8 mouse cellular contexts compared by ENCODE assay signal in the genomic region with DNA sequence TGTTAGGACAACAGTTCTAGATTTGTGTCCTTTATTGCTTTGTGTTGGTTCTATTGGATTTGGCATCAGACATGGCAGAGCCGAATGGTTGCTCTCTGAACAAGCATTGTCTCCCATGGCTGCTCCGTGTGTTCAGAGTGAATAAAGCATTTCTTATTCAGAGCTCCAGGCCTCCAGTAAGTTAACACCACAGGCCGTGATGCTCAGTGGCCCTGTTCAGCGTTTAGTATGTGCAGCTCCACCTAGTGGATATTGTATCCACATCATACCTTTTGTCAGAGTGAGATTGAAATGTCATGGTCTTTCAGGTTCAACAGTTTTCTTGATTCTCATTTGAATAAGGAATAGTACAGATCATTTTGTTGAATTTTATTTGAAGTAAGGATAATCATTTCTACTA. TPM values are rescaled to one million over a fixed set of nuclear protein-coding genes. Genes with fewer than 3 reads are reported as not detected.
DNase-seq lines count a peak whose midpoint lies in the region; ATAC-seq and TF ChIP-seq lines count a peak whose summit lies in the region.

No protein-coding gene starts in this region.

- H3K9me3 ChIP-seq in kidney, postnatal 0 days (replicated peaks; ENCODE audit: low read length): no peaks in the 10 kb centered on the region

- H3K4me1 ChIP-seq in bone marrow, adult 2 months (ENCODE audit: control insufficient read depth, insufficient read depth, low read length): no peaks in the 10 kb centered on the region
- no peaks in the 10 kb centered on the region for H3K4me1 ChIP-seq in kidney, postnatal 0 days (replicated peaks; ENCODE audit: insufficient read depth, low read length)

- 0 out of 2 replicates have a peak, but pooled peaks cover 4% of the 10 kb centered on the region for H3K36me3 ChIP-seq in kidney, postnatal 0 days (ENCODE audit: insufficient read depth, low read length)

- H3K27me3 ChIP-seq in kidney, postnatal 0 days (ENCODE audit: insufficient read depth, low read length): no peaks in the 10 kb centered on the region

- peak; percentile 5 for DNase-seq in layer of hippocampus, adult 9-10 months (ENCODE audit: low spot score)
- DNase-seq in layer of hippocampus, adult 8-10 months (ENCODE audit: low spot score in 2 of 2): no peak
- peak; percentile 74 for DNase-seq in kidney, postnatal 0 days (ENCODE audit: low spot score)
- no peak for DNase-seq in ovary, postnatal 10 days (ENCODE audit: low spot score)
- no peak for DNase-seq in testis, postnatal 14 days (ENCODE audit: low spot score)

- no peak overlapping the region for H3K4me2 ChIP-seq in kidney, postnatal 0 days (ENCODE audit: low read length)

- TF ChIP-seq POLR2A in bone marrow, adult 2 months (IDR thresholded peaks at IDR 0.05; ENCODE audit: borderline replicate concordance, control insufficient read depth, low read depth, low read length): no peak

- TF ChIP-seq CTCF in bone marrow, adult 2 months (IDR thresholded peaks at IDR 0.05; ENCODE audit: control insufficient read depth, insufficient read depth, low read length): peak; percentile 37
- TF ChIP-seq CTCF in kidney, postnatal 0 days (IDR thresholded peaks at IDR 0.05; ENCODE audit: low read depth): peak; percentile 73

- H3K4me3 ChIP-seq in bone marrow, adult 2 months (replicated peaks; ENCODE audit: control insufficient read depth, low read depth, low read length): no peak overlapping the region
- no peak overlapping the region for H3K4me3 ChIP-seq in kidney, postnatal 0 days (replicated peaks; ENCODE audit: low read depth, low read length)

- no peak overlapping the region for H3K27ac ChIP-seq in bone marrow, adult 2 months (ENCODE audit: control insufficient read depth, insufficient read depth, low read depth, low read length, poor library complexity)
- H3K27ac ChIP-seq in kidney, postnatal 0 days: no peak overlapping the region

- no peak overlapping the region for H3K9ac ChIP-seq in kidney, postnatal 0 days (ENCODE audit: low read depth, low read length)

- ATAC-seq in erythroid progenitor cell, adult 5-6 weeks (replicated peaks; ENCODE audit: low FRiP score, poor library complexity, severe bottlenecking): peak; percentile 65
- ATAC-seq in kidney, postnatal 0 days (replicated peaks; ENCODE audit: low FRiP score, low read depth): no peak; the same call in 1 of the 2 replicates
- peak; percentile 93 for ATAC-seq in megakaryocyte-erythroid progenitor cell, adult 5-6 weeks (replicated peaks; ENCODE audit: low FRiP score, low TSS enrichment, poor library complexity, severe bottlenecking)

- WGBS in bone marrow, adult 2 months: 24% methylated on average over 4 of the region's 4 CpGs
- 20% methylated on average over 4 of the region's 4 CpGs for WGBS in kidney, postnatal 0 days

RNA-seq across cellular contexts. Expression of gene Pds5b, which starts 44.2 kb away (rescaled TPM):
- total RNA-seq in layer of hippocampus, adult 8-10 months (2022): 10 to 100 TPM; 66.0 to 88.3 (median 80.5) TPM
- polyA plus RNA-seq in bone marrow, adult 2 months (2011; ENCODE audit: insufficient read depth, insufficient read length, low replicate concordance, missing spikeins): 9.9 and 11.5 TPM in 2 replicates
- 65.6 and 75.5 TPM in 2 replicates for total RNA-seq in erythroid progenitor cell, adult 5-6 weeks (2015; ENCODE audit: low replicate concordance)
- 45.8 and 47.3 TPM in 2 replicates for total RNA-seq in erythroid progenitor cell, adult 5-6 weeks (2017; ENCODE audit: low replicate concordance)
- 20.1 and 20.7 TPM in 2 replicates for polyA plus RNA-seq in kidney, postnatal 0 days (2015; fragmentation: Nextera tagmentation; extraction: Ambion mirVana)
- total RNA-seq in megakaryocyte-erythroid progenitor cell, adult 5-6 weeks (2014; fragmentation: Nextera tagmentation): 57.2 and 57.4 TPM in 2 replicates
- 30.0 and 36.7 TPM in 2 replicates for total RNA-seq in megakaryocyte-erythroid progenitor cell, adult 5-6 weeks (2017)

RNA-seq across cellular contexts. Expression of gene N4bp2l2, which starts 51.8 kb away (rescaled TPM):
- total RNA-seq in layer of hippocampus, adult 8-10 months (2022): 100 to 1,000 TPM in 1 of 4 experiments, 10 to 100 TPM in 3; 74.7 to 101 (median 91.4) TPM
- 25.2 and 75.3 TPM in 2 replicates for polyA plus RNA-seq in bone marrow, adult 2 months (2011; ENCODE audit: insufficient read depth, insufficient read length, low replicate concordance, missing spikeins)
- total RNA-seq in erythroid progenitor cell, adult 5-6 weeks (2015; ENCODE audit: low replicate concordance): 63.1 and 109 TPM in 2 replicates
- total RNA-seq in erythroid progenitor cell, adult 5-6 weeks (2017; ENCODE audit: low replicate concordance): 75.3 and 85.3 TPM in 2 replicates
- 40.9 and 45.1 TPM in 2 replicates for polyA plus RNA-seq in kidney, postnatal 0 days (2015; fragmentation: Nextera tagmentation; extraction: Ambion mirVana)
- 63.6 and 87.5 TPM in 2 replicates for total RNA-seq in megakaryocyte-erythroid progenitor cell, adult 5-6 weeks (2014; fragmentation: Nextera tagmentation)
- total RNA-seq in megakaryocyte-erythroid progenitor cell, adult 5-6 weeks (2017): 108 and 134 TPM in 2 replicates

Comparison
In these comparisons a context has a peak if more than half of its experiments do, and no peak if none do; other contexts are left out.
1. DNase-seq: peak in layer of hippocampus, adult 9-10 months (single experiment) and kidney, postnatal 0 days (single experiment); none in layer of hippocampus, adult 8-10 months (0 of 2), ovary, postnatal 10 days (single experiment) and testis, postnatal 14 days (single experiment).